Mouse (Mus musculus) G1E (cell line): ENCODE measurements around the gene Hbq1b.

Experiments
- CTCF ChIP-seq: IDR thresholded peaks from 2 replicates; pipeline ENCODE4 v1.5.1; 2012; ENCODE audit warnings: low read depth, low read length, inconsistent platforms, mixed read lengths
- GATA1 ChIP-seq: IDR thresholded peaks from 2 replicates; pipeline ENCODE4 v1.6.1; 2012; ENCODE audit warnings: borderline replicate concordance, low read length, inconsistent platforms, mixed read lengths
- POLR2AphosphoS5 ChIP-seq: IDR thresholded peaks from 2 replicates; pipeline ENCODE4 v1.6.1; 2012; ENCODE audit warnings: low read depth, low read length, inconsistent platforms; ENCODE audit not compliant: insufficient replicate concordance
- TAL1 ChIP-seq: conservative IDR thresholded peaks from 2 replicates; pipeline ENCODE4 v1.6.1; 2012; ENCODE audit warnings: low read depth, low read length, inconsistent platforms, mixed read lengths

GRCm38 (mm10) chr11:32277736-32278457 lies 8.9 kb upstream of the Hbq1b start:
- TF ChIP-seq TAL1 (no peak), CTCF (no peak), POLR2AphosphoS5 (no peak), GATA1 (no peak)
